Mouse (Mus musculus) cerebellum, postnatal 4 days (tissue): ENCODE measurements around the gene Krt16.
"Not testable (repeated sequence)": the region's sequence is repeated elsewhere in the genome, so short reads cannot be mapped to it uniquely, and the experiment has no call there.

Experiments
- DNase-seq, 2 experiments: peaks; one replicate each; pipeline ENCODE4 v3.0.0; 2022; ENCODE audit warnings: low spot score in 2 of 2, mixed read lengths in 1 of 2

Krt16 gene

GRCm38 (mm10) chr11:100257967-100258366 lies 9.3 kb upstream of the Krt16 start:
- no peak for DNase-seq

DNA sequence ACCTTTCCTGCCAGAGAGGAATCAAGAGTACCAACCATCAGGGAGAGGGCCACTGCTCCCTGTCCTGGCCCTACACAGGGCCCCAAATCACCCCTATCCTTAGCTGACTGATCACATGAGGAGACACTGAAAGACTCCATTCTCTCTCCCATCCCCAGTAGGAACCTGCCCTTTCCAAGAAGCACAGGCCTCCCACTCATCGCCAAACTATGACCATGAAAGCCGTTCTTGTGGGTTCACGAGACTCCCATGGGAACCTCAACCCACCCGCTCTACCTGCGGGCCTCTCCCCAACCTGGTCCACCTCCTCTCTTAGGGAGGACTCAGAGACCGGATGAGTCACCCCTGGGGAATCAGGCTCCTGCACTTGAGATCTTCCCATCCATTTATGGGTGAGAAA lies 6.8 kb upstream of the Krt16 start:
- no peak for DNase-seq

GRCm38 (mm10) chr11:100254360-100255090 lies 5.8 kb upstream of the Krt16 start:
- DNase-seq = no peak

GRCm38 (mm10) chr11:100246471-100246870 lies 2.2 kb downstream of the Krt16 start:
- not testable (repeated sequence) for DNase-seq

DNA sequence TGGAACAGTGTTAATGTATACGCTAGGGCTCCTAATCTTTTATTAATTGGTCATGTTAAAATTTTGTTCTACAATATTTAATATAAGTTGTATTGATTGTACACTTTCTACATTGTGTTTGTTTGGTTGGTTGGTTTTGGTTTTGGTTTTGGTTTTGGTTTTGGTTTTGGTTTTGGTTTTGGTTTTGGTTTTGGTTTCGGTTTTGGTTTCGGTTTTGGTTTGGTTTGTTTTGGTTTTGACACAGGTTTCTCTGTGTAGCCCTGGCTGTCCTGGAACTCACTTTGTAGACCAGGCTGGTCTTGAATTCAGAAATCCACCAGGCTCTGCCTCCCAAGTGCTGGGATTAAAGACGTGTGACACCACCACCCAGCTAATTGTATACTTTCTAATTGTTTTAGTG lies 8.4 kb downstream of the Krt16 start:
- not testable (repeated sequence) for DNase-seq

- no peak for DNase-seq
These were observed 27.0 kb downstream of the Krt16 start for GRCm38 (mm10) chr11:100221741-100222140.

- no peak for DNase-seq
These were observed 29.4 kb downstream of the Krt16 start for GRCm38 (mm10) chr11:100219304-100219703.

DNA sequence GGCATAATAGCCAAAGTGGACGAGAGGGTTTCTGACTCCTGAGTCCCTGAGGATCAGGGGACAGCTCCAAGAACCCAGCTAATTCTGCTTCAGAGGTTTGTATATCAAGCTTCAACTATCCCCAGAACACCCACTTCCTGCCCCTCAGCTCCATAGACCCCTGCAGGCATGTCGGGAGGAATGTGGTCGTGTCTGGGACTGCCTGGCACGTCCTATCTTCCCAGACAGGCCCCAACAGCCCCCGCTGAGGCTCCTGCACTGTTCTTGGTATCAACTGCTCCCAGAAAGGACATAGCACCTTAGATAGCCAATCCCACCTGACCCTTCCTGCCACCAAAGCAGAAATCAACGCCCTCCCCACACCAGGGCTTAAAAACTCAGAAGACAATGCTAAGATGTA lies 40.2 kb downstream of the Krt16 start:
- no peak for DNase-seq

DNA sequence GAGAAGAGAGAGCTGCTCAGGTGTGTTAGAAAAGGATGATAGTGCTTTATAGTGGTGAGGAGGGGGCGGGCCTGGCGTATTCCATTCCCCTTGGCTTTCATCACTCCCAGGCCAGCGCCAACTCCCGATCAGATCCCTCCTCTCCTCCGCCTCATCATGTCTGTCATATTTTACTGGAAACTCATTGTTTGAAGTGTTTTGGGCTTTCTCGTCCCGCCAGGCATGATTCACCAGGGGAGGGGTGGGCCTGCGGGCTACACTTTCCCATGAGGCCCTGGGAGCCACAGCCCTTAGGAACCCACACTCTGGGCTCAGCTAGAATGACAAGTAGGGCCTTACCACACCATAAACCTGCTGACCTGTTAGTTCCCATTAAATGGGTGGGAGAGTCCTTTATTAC lies 41.2 kb downstream of the Krt16 start, which contains the start of gene Krt14:
Krt14 (minus strand) TSS at position 51 of the 400 bp plus-strand sequence.
- DNase-seq = no peak

GRCm38 (mm10) chr11:100203448-100203847 lies 45.3 kb downstream of the Krt16 start:
- DNase-seq = no peak

- no peak for DNase-seq
These were observed 45.8 kb downstream of the Krt16 start for GRCm38 (mm10) chr11:100202906-100203305.

DNA sequence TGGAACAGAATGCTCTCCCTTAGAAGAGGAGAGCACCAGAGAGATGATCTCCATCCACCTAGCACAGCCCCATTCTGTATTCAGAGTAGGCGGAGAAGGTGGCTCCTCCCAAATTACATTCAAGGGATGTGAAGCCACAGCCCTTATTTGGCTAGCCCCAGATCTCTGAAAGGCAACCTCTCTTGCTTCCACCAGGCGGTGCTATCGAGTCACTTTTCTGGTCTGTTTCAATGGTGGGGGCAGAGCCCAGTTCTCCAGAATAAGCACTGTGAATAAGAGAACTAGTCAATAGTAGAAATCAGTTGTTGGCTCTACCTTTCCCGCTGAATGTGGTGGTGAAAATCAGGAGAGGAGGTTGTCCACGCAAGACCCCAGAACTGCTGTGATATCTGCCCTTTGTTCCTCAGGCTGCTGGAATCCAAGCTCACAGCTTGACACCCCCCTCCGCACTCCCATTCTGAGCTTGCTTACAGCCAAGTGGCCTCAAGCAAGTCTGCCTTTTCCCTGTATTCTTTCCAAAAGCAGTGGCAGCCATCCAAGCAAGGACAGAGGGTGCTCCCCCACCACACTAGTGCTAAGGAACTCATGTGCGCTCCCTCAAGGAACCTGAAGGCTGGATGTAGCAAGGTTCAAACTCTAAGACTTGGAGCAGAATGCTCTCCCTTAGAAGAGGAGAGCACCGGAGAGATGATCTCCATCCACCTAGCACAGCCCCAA lies 48.4 kb downstream of the Krt16 start:
- DNase-seq = peak in 1 of 2 experiments; percentile 29

DNA sequence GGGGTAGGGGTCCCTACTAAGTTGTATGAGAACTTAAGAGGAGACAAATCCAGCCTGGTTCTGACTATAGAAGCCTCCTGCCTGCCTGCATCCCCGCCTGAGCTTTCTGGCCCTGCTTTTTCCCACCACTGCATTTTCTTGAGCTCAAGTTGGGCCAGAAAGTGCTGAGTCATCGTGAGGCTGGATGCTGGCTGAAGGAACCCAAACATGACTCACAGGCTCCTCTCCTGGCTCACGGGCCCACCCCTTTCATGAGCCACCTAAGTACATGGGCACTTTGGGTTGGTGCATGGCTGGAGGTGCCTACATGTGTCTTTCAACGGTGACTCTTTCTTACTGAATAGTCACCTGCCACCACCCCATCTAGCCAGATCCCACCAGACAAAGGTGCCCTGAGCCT lies 50.0 kb downstream of the Krt16 start:
- no peak for DNase-seq
